16 mouse cellular contexts compared by ENCODE assay signal in genomic region chr5:124785650-124786049, GRCm38 (mm10).
DNase-seq lines count a peak whose midpoint lies in the region; ATAC-seq and TF ChIP-seq lines count a peak whose summit lies in the region.
"Had no signal": no experiment of that assay in that cellular context is flagged by ENCODE, and none has a peak within 500 bp of the region (broad histone marks: within the 10 kb centered on the region; RNA-seq: fewer than 3 reads in every experiment).

No protein-coding gene starts in this region.

- H3K27ac ChIP-seq in hindbrain, postnatal 0 days = no peak overlapping the region
- no peak overlapping the region for H3K27ac ChIP-seq in hindbrain, embryonic 11.5 days (ENCODE audit: low read depth, low read length)
- no peak overlapping the region for H3K27ac ChIP-seq in midbrain, postnatal 0 days (ENCODE audit: low read depth, low read length)
- no peak overlapping the region for H3K27ac ChIP-seq in midbrain, embryonic 15.5 days
- H3K27ac ChIP-seq in small intestine, adult 2 months (ENCODE audit: insufficient read depth, low read depth, low read length) = no peak overlapping the region
- no peak overlapping the region for H3K27ac ChIP-seq in forebrain, embryonic 13.5 days
- no peak overlapping the region for H3K27ac ChIP-seq in forebrain, embryonic 12.5 days
- H3K27ac ChIP-seq: hindbrain, embryonic 12.5 days; midbrain, embryonic 13.5 days had no signal

- H3K27me3 ChIP-seq in hindbrain, postnatal 0 days (ENCODE audit: insufficient read depth, low read length) = no peaks in the 10 kb centered on the region
- H3K27me3 ChIP-seq in hindbrain, embryonic 11.5 days (ENCODE audit: control insufficient read depth, insufficient read depth, low read length) = no peaks in the 10 kb centered on the region
- H3K27me3 ChIP-seq in midbrain, postnatal 0 days (ENCODE audit: insufficient read depth, low read length) = no peaks in the 10 kb centered on the region
- H3K27me3 ChIP-seq in midbrain, embryonic 15.5 days (replicated peaks) = no peaks in the 10 kb centered on the region
- no peaks in the 10 kb centered on the region for H3K27me3 ChIP-seq in small intestine, adult 2 months (ENCODE audit: control insufficient read depth, insufficient read depth, low read length)
- H3K27me3 ChIP-seq in forebrain, embryonic 13.5 days = no peaks in the 10 kb centered on the region
- no peaks in the 10 kb centered on the region for H3K27me3 ChIP-seq in forebrain, embryonic 12.5 days
- H3K27me3 ChIP-seq: hindbrain, embryonic 12.5 days; midbrain, embryonic 13.5 days had no signal

- no peak for ATAC-seq in hindbrain, postnatal 0 days
- ATAC-seq in hindbrain, embryonic 11.5 days (ENCODE audit: low FRiP score) = no peak
- ATAC-seq in midbrain, postnatal 0 days (ENCODE audit: low FRiP score) = no peak
- no peak for ATAC-seq in midbrain, embryonic 15.5 days (replicated peaks)
- ATAC-seq in forebrain, embryonic 13.5 days = no peak
- no peak for ATAC-seq in forebrain, embryonic 12.5 days (ENCODE audit: low FRiP score)
- ATAC-seq: forebrain, embryonic 16.5 days; midbrain, embryonic 13.5 days had no signal

- H3K9me3 ChIP-seq in hindbrain, postnatal 0 days (ENCODE audit: low read length) = no peaks in the 10 kb centered on the region
- no peaks in the 10 kb centered on the region for H3K9me3 ChIP-seq in hindbrain, embryonic 11.5 days (ENCODE audit: control insufficient read depth, low read length)
- H3K9me3 ChIP-seq in midbrain, postnatal 0 days (ENCODE audit: low read length) = no peaks in the 10 kb centered on the region
- H3K9me3 ChIP-seq in midbrain, embryonic 15.5 days = no peaks in the 10 kb centered on the region
- H3K9me3 ChIP-seq in forebrain, embryonic 13.5 days (replicated peaks) = peaks cover 7% of the 10 kb centered on the region; the same call in 1 of the 2 replicates
- H3K9me3 ChIP-seq in forebrain, embryonic 12.5 days = peaks cover 10% of the 10 kb centered on the region; the same call in 1 of the 2 replicates
- H3K9me3 ChIP-seq: midbrain, embryonic 13.5 days had no signal

- TF ChIP-seq POLR2A in small intestine, adult 2 months (IDR thresholded peaks at IDR 0.05; ENCODE audit: low read depth, low read length) = no peak

- H3K4me1 ChIP-seq in hindbrain, postnatal 0 days (ENCODE audit: insufficient read depth, low read length) = no peaks in the 10 kb centered on the region
- no peaks in the 10 kb centered on the region for H3K4me1 ChIP-seq in hindbrain, embryonic 11.5 days (replicated peaks; ENCODE audit: control insufficient read depth, insufficient read depth, low read length)
- H3K4me1 ChIP-seq in midbrain, postnatal 0 days (ENCODE audit: insufficient read depth, low read length) = no peaks in the 10 kb centered on the region
- H3K4me1 ChIP-seq in midbrain, embryonic 15.5 days = no peaks in the 10 kb centered on the region
- no peaks in the 10 kb centered on the region for H3K4me1 ChIP-seq in small intestine, adult 2 months (ENCODE audit: control insufficient read depth, insufficient read depth, insufficient read length, low read length)
- H3K4me1 ChIP-seq in forebrain, embryonic 13.5 days = no peaks in the 10 kb centered on the region
- no peaks in the 10 kb centered on the region for H3K4me1 ChIP-seq in forebrain, embryonic 12.5 days
- H3K4me1 ChIP-seq: hindbrain, embryonic 12.5 days; midbrain, embryonic 13.5 days had no signal

- no peak overlapping the region for H3K4me3 ChIP-seq in hindbrain, postnatal 0 days (ENCODE audit: low read length)
- H3K4me3 ChIP-seq in hindbrain, embryonic 11.5 days (ENCODE audit: low read depth, low read length) = no peak overlapping the region
- no peak overlapping the region for H3K4me3 ChIP-seq in midbrain, postnatal 0 days (ENCODE audit: low read depth, low read length)
- H3K4me3 ChIP-seq in midbrain, embryonic 15.5 days = no peak overlapping the region
- no peak overlapping the region for H3K4me3 ChIP-seq in small intestine, adult 2 months (ENCODE audit: low read depth, low read length)
- H3K4me3 ChIP-seq in forebrain, embryonic 13.5 days = no peak overlapping the region
- no peak overlapping the region for H3K4me3 ChIP-seq in forebrain, embryonic 12.5 days (replicated peaks)
- H3K4me3 ChIP-seq: hindbrain, embryonic 12.5 days; midbrain, embryonic 13.5 days had no signal

- peak; percentile 47 for TF ChIP-seq CTCF in hindbrain, postnatal 0 days (IDR thresholded peaks at IDR 0.05; ENCODE audit: low read depth)
- peak; percentile 50 for TF ChIP-seq CTCF in midbrain, postnatal 0 days (IDR thresholded peaks at IDR 0.05)
- peak; percentile 52; the same call in 1 of the 2 replicates for TF ChIP-seq CTCF in small intestine, adult 2 months (IDR thresholded peaks at IDR 0.05; ENCODE audit: extremely low read depth, insufficient read length, insufficient replicate concordance, low read depth, low read length)

- no peak overlapping the region for H3K4me2 ChIP-seq in hindbrain, postnatal 0 days (ENCODE audit: low read depth, low read length)
- H3K4me2 ChIP-seq in hindbrain, embryonic 11.5 days (replicated peaks; ENCODE audit: low read depth, low read length) = no peak overlapping the region
- H3K4me2 ChIP-seq in midbrain, postnatal 0 days (ENCODE audit: low read depth, low read length, poor library complexity, severe bottlenecking) = no peak overlapping the region
- H3K4me2 ChIP-seq in midbrain, embryonic 15.5 days = no peak overlapping the region
- no peak overlapping the region for H3K4me2 ChIP-seq in forebrain, embryonic 13.5 days
- H3K4me2 ChIP-seq in forebrain, embryonic 12.5 days = no peak overlapping the region
- H3K4me2 ChIP-seq: heart, embryonic 11.5 days; hindbrain, embryonic 12.5 days; midbrain, embryonic 13.5 days had no signal

- no peaks in the 10 kb centered on the region for H3K36me3 ChIP-seq in hindbrain, postnatal 0 days (ENCODE audit: insufficient read depth, low read length)
- no peaks in the 10 kb centered on the region for H3K36me3 ChIP-seq in hindbrain, embryonic 11.5 days (ENCODE audit: control insufficient read depth, insufficient read depth, low read length)
- no peaks in the 10 kb centered on the region for H3K36me3 ChIP-seq in midbrain, postnatal 0 days (ENCODE audit: insufficient read depth, low read length)
- H3K36me3 ChIP-seq in midbrain, embryonic 15.5 days (replicated peaks) = no peaks in the 10 kb centered on the region
- H3K36me3 ChIP-seq in small intestine, adult 2 months (ENCODE audit: control insufficient read depth, insufficient read depth, low read length) = no peaks in the 10 kb centered on the region
- no peaks in the 10 kb centered on the region for H3K36me3 ChIP-seq in forebrain, embryonic 13.5 days (ENCODE audit: poor library complexity, severe bottlenecking)
- no peaks in the 10 kb centered on the region for H3K36me3 ChIP-seq in forebrain, embryonic 12.5 days (replicated peaks)
- H3K36me3 ChIP-seq: hindbrain, embryonic 12.5 days; midbrain, embryonic 13.5 days had no signal

- WGBS in hindbrain, postnatal 0 days = 79% methylated on average over 7 of the region's 7 CpGs
- 89% methylated on average over 7 of the region's 7 CpGs for WGBS in hindbrain, embryonic 11.5 days
- WGBS in midbrain, postnatal 0 days = 84% methylated on average over 7 of the region's 7 CpGs
- 83% methylated on average over 7 of the region's 7 CpGs for WGBS in midbrain, embryonic 15.5 days
- 80% methylated on average over 7 of the region's 7 CpGs for WGBS in small intestine, adult 2 months
- WGBS in forebrain, embryonic 13.5 days = 81% methylated on average over 7 of the region's 7 CpGs
- 88% methylated on average over 7 of the region's 7 CpGs for WGBS in forebrain, embryonic 12.5 days

- no peak for DNase-seq in hindbrain, postnatal 0 days (ENCODE audit: low spot score)
- no peak for DNase-seq in hindbrain, embryonic 11.5 days (ENCODE audit: low spot score)
- no peak for DNase-seq in midbrain, postnatal 0 days (ENCODE audit: low spot score)
- DNase-seq in NIH3T3 (ENCODE audit: low read depth) = peak; percentile 7
- DNase-seq: adrenal gland, adult 8-10 months; cerebellum, adult 11-12 months; right cerebral cortex, postnatal 14 days; thymus, postnatal 25 days had no signal

- no peak overlapping the region for H3K9ac ChIP-seq in hindbrain, postnatal 0 days (replicated peaks; ENCODE audit: low read length)
- no peak overlapping the region for H3K9ac ChIP-seq in hindbrain, embryonic 11.5 days (ENCODE audit: low read depth, low read length)
- H3K9ac ChIP-seq in midbrain, postnatal 0 days (replicated peaks; ENCODE audit: low read length, poor library complexity, severe bottlenecking) = no peak overlapping the region
- no peak overlapping the region for H3K9ac ChIP-seq in midbrain, embryonic 15.5 days
- H3K9ac ChIP-seq in forebrain, embryonic 13.5 days = no peak overlapping the region
- no peak overlapping the region for H3K9ac ChIP-seq in forebrain, embryonic 12.5 days
- H3K9ac ChIP-seq: hindbrain, embryonic 12.5 days; midbrain, embryonic 13.5 days had no signal
